Mouse (Mus musculus) T-helper 2 cell (primary cell): ENCODE results near the gene Nmur1.

Experiments used
- in situ Hi-C: fragments of 300-600 bp; cut with MboI, MseI; formaldehyde crosslinking; loops from one replicate; pipeline ENCODE4 v1.15.1; 2025; ENCODE audit warnings: high pct_unique_total_duplicates

The Nmur1 gene

GRCm38 (mm10) chr1:86440887-86441723 is 15.1 kb upstream of the Nmur1 start:
- in situ Hi-C loops: loop anchor here (5.0 kb wide), 2 partner anchors 36 to 91 kb away; no protein-coding TSS in a partner anchor

GRCm38 (mm10) chr1:86440171-86440886 is 14.3 kb upstream of the Nmur1 start:
- in situ Hi-C loops: loop anchor here (5.0 kb wide), 2 partner anchors 37 to 92 kb away; no protein-coding TSS in a partner anchor

GRCm38 (mm10) chr1:86439487-86440170 is 13.6 kb upstream of the Nmur1 start:
- in situ Hi-C loops: loop anchor here (5.0 kb wide), 2 partner anchors 38 to 93 kb away; no protein-coding TSS in a partner anchor

GRCm38 (mm10) chr1:86438501-86438900 is 12.5 kb upstream of the Nmur1 start:
- in situ Hi-C loops: no loop called here

GRCm38 (mm10) chr1:86438014-86438319 is 11.9 kb upstream of the Nmur1 start:
- in situ Hi-C loops: no loop called here

GRCm38 (mm10) chr1:86437219-86438013 is 11.4 kb upstream of the Nmur1 start:
- in situ Hi-C loops: no loop called here

GRCm38 (mm10) chr1:86435302-86435821 is 9.3 kb upstream of the Nmur1 start:
- in situ Hi-C loops: no loop called here

- in situ Hi-C loops: no loop called here
Measured at GRCm38 (mm10) chr1:86434439-86435201, 8.6 kb upstream of the Nmur1 start.

- in situ Hi-C loops: no loop called here
Measured at GRCm38 (mm10) chr1:86434001-86434400, 8.0 kb upstream of the Nmur1 start.

GRCm38 (mm10) chr1:86433359-86433758 is 7.3 kb upstream of the Nmur1 start:
- in situ Hi-C loops: no loop called here

- in situ Hi-C loops: no loop called here
Measured at GRCm38 (mm10) chr1:86432778-86433177, 6.8 kb upstream of the Nmur1 start.

- in situ Hi-C loops: no loop called here
Measured at GRCm38 (mm10) chr1:86430056-86430455, 4.0 kb upstream of the Nmur1 start.

GRCm38 (mm10) chr1:86424835-86425547 is 1.0 kb downstream of the Nmur1 start:
- in situ Hi-C loops: no loop called here

GRCm38 (mm10) chr1:86424336-86424735 is 1.7 kb downstream of the Nmur1 start:
- in situ Hi-C loops: no loop called here

GRCm38 (mm10) chr1:86423879-86424278 is 2.1 kb downstream of the Nmur1 start:
- in situ Hi-C loops: no loop called here

- in situ Hi-C loops: no loop called here
Measured at GRCm38 (mm10) chr1:86421007-86421406, 5.0 kb downstream of the Nmur1 start.

GRCm38 (mm10) chr1:86416321-86416720 is 9.7 kb downstream of the Nmur1 start:
- in situ Hi-C loops: no loop called here

GRCm38 (mm10) chr1:86415612-86416184 is 10.3 kb downstream of the Nmur1 start:
- in situ Hi-C loops: no loop called here

GRCm38 (mm10) chr1:86415144-86415543 is 10.9 kb downstream of the Nmur1 start:
- in situ Hi-C loops: no loop called here
